Mouse (Mus musculus): ENCODE results near the gene Galntl6.

Galntl6 gene

GRCm38 (mm10) chr8:57962286-57963110, 949.9 kb downstream of the Galntl6 start:
- no peak for DNase-seq (ENCODE audit: low spot score)

GRCm38 (mm10) chr8:57959136-57959535, 953.3 kb downstream of the Galntl6 start:
- no peak for DNase-seq (ENCODE audit: low spot score)

- DNase-seq (ENCODE audit: low spot score): no peak
Observed at GRCm38 (mm10) chr8:57958121-57958901, 954.1 kb downstream of the Galntl6 start.

GRCm38 (mm10) chr8:57955501-57955900, 956.9 kb downstream of the Galntl6 start:
- no peak for DNase-seq (ENCODE audit: low spot score)

GRCm38 (mm10) chr8:57941113-57941512, 971.3 kb downstream of the Galntl6 start:
- no peak for DNase-seq (ENCODE audit: low spot score)

GRCm38 (mm10) chr8:57939856-57940420, 972.5 kb downstream of the Galntl6 start:
- no peak for DNase-seq (ENCODE audit: low spot score)

GRCm38 (mm10) chr8:57939177-57939855, 973.1 kb downstream of the Galntl6 start:
- peak; percentile 19 for DNase-seq (ENCODE audit: low spot score)

- DNase-seq (ENCODE audit: low spot score): no peak
Observed at GRCm38 (mm10) chr8:57927074-57927473, 985.4 kb downstream of the Galntl6 start.

- DNase-seq (ENCODE audit: low spot score): no peak
Observed at GRCm38 (mm10) chr8:57923556-57923955, 988.9 kb downstream of the Galntl6 start.

GRCm38 (mm10) chr8:57923130-57923529, 989.3 kb downstream of the Galntl6 start:
- DNase-seq (ENCODE audit: low spot score): no peak

- DNase-seq (ENCODE audit: low spot score): no peak
Observed at GRCm38 (mm10) chr8:57922214-57923070, 990.0 kb downstream of the Galntl6 start.

GRCm38 (mm10) chr8:57920326-57920903, 992.0 kb downstream of the Galntl6 start:
- no peak for DNase-seq (ENCODE audit: low spot score)

GRCm38 (mm10) chr8:57918720-57919640, 993.5 kb downstream of the Galntl6 start:
- DNase-seq (ENCODE audit: low spot score): no peak

GRCm38 (mm10) chr8:57893360-57893759, 1019.1 kb downstream of the Galntl6 start:
- no peak for DNase-seq (ENCODE audit: low spot score)

GRCm38 (mm10) chr8:57892115-57892514, 1020.3 kb downstream of the Galntl6 start:
- no peak for DNase-seq (ENCODE audit: low spot score)

GRCm38 (mm10) chr8:57890159-57890558, 1022.3 kb downstream of the Galntl6 start:
- DNase-seq (ENCODE audit: low spot score): no peak

- no peak for DNase-seq (ENCODE audit: low spot score)
Observed at GRCm38 (mm10) chr8:57888831-57889230, 1023.6 kb downstream of the Galntl6 start.

- no peak for DNase-seq (ENCODE audit: low spot score)
Observed at GRCm38 (mm10) chr8:57879452-57879851, 1033.0 kb downstream of the Galntl6 start.

GRCm38 (mm10) chr8:57849074-57849473, 1063.4 kb downstream of the Galntl6 start:
- DNase-seq (ENCODE audit: low spot score): no peak

- no peak for DNase-seq (ENCODE audit: low spot score)
Observed at GRCm38 (mm10) chr8:57843461-57843860, 1069.0 kb downstream of the Galntl6 start.

All from yolk sac, embryonic 10.5 days (tissue).